Mouse (Mus musculus): ENCODE results near the gene Nr3c2. TPM values are rescaled to one million over a fixed set of nuclear protein-coding genes. Genes with fewer than 3 reads are reported as not detected.

Gene Nr3c2
- total RNA-seq, 2 experiments from 2014 or later: 0.72 to 0.85 TPM

- no peak for ATAC-seq (replicated peaks; ENCODE audit: low FRiP score, low TSS enrichment, poor library complexity, severe bottlenecking)
Observed at GRCm38 (mm10) chr8:76965046-76965445, 65.8 kb downstream of the Nr3c2 start.

GRCm38 (mm10) chr8:76971187-76971586, 71.9 kb downstream of the Nr3c2 start:
- ATAC-seq (replicated peaks; ENCODE audit: low FRiP score, low TSS enrichment, poor library complexity, severe bottlenecking): no peak

- no peak for ATAC-seq (replicated peaks; ENCODE audit: low FRiP score, low TSS enrichment, poor library complexity, severe bottlenecking)
Observed at GRCm38 (mm10) chr8:76971761-76972404, 72.6 kb downstream of the Nr3c2 start.

- no peak for ATAC-seq (replicated peaks; ENCODE audit: low FRiP score, low TSS enrichment, poor library complexity, severe bottlenecking)
Observed at GRCm38 (mm10) chr8:76972947-76973552, 73.8 kb downstream of the Nr3c2 start.

- ATAC-seq (replicated peaks; ENCODE audit: low FRiP score, low TSS enrichment, poor library complexity, severe bottlenecking): no peak
Observed at GRCm38 (mm10) chr8:76977907-76978306, 78.7 kb downstream of the Nr3c2 start.

- no peak for ATAC-seq (replicated peaks; ENCODE audit: low FRiP score, low TSS enrichment, poor library complexity, severe bottlenecking)
Observed at GRCm38 (mm10) chr8:76984082-76984481, 84.8 kb downstream of the Nr3c2 start.

- ATAC-seq (replicated peaks; ENCODE audit: low FRiP score, low TSS enrichment, poor library complexity, severe bottlenecking): no peak
Observed at GRCm38 (mm10) chr8:76984851-76985250, 85.6 kb downstream of the Nr3c2 start.

- no peak for ATAC-seq (replicated peaks; ENCODE audit: low FRiP score, low TSS enrichment, poor library complexity, severe bottlenecking)
Observed at GRCm38 (mm10) chr8:76987876-76988275, 88.6 kb downstream of the Nr3c2 start.

GRCm38 (mm10) chr8:76998276-76998675, 99.0 kb downstream of the Nr3c2 start:
- ATAC-seq (replicated peaks; ENCODE audit: low FRiP score, low TSS enrichment, poor library complexity, severe bottlenecking): no peak

- ATAC-seq (replicated peaks; ENCODE audit: low FRiP score, low TSS enrichment, poor library complexity, severe bottlenecking): no peak
Observed at GRCm38 (mm10) chr8:77009425-77009824, 110.2 kb downstream of the Nr3c2 start.

GRCm38 (mm10) chr8:77011985-77012384, 112.7 kb downstream of the Nr3c2 start:
- no peak for ATAC-seq (replicated peaks; ENCODE audit: low FRiP score, low TSS enrichment, poor library complexity, severe bottlenecking)

GRCm38 (mm10) chr8:77012641-77013040, 113.4 kb downstream of the Nr3c2 start:
- ATAC-seq (replicated peaks; ENCODE audit: low FRiP score, low TSS enrichment, poor library complexity, severe bottlenecking): no peak

- ATAC-seq (replicated peaks; ENCODE audit: low FRiP score, low TSS enrichment, poor library complexity, severe bottlenecking): no peak
Observed at GRCm38 (mm10) chr8:77016713-77017112, 117.5 kb downstream of the Nr3c2 start.

- no peak for ATAC-seq (replicated peaks; ENCODE audit: low FRiP score, low TSS enrichment, poor library complexity, severe bottlenecking)
Observed at GRCm38 (mm10) chr8:77023837-77024710, 124.8 kb downstream of the Nr3c2 start.

- no peak for ATAC-seq (replicated peaks; ENCODE audit: low FRiP score, low TSS enrichment, poor library complexity, severe bottlenecking)
Observed at GRCm38 (mm10) chr8:77031213-77031612, 132.0 kb downstream of the Nr3c2 start.

GRCm38 (mm10) chr8:77033706-77034464, 134.6 kb downstream of the Nr3c2 start:
- ATAC-seq (replicated peaks; ENCODE audit: low FRiP score, low TSS enrichment, poor library complexity, severe bottlenecking): no peak

GRCm38 (mm10) chr8:77034465-77034829, 135.2 kb downstream of the Nr3c2 start:
- ATAC-seq (replicated peaks; ENCODE audit: low FRiP score, low TSS enrichment, poor library complexity, severe bottlenecking): no peak

- no peak for ATAC-seq (replicated peaks; ENCODE audit: low FRiP score, low TSS enrichment, poor library complexity, severe bottlenecking)
Observed at GRCm38 (mm10) chr8:77041214-77041613, 142.0 kb downstream of the Nr3c2 start.

GRCm38 (mm10) chr8:77044849-77045248, 145.6 kb downstream of the Nr3c2 start:
- peak; percentile 84 for ATAC-seq (replicated peaks; ENCODE audit: low FRiP score, low TSS enrichment, poor library complexity, severe bottlenecking)

- ATAC-seq (replicated peaks; ENCODE audit: low FRiP score, low TSS enrichment, poor library complexity, severe bottlenecking): no peak
Observed at GRCm38 (mm10) chr8:77045711-77046110, 146.5 kb downstream of the Nr3c2 start.
